Mouse (Mus musculus): ENCODE measurements around the gene Ltbp4. TPM values are rescaled to one million over a fixed set of nuclear protein-coding genes. Genes with fewer than 3 reads are reported as not detected.

Ltbp4 gene
- polyA plus RNA-seq, 1 experiment from 2014 or later = 53.9 TPM

GRCm38 (mm10) chr7:27257852-27258204, 79.7 kb downstream of the Ltbp4 start:
- WGBS = 5% methylated on average over 6 of the region's 6 CpGs
- H3K36me3 ChIP-seq = peaks cover 7% of the 10 kb centered on the region
- peak overlapping the region; percentile 62 for H3K9ac ChIP-seq
- H3K4me1 ChIP-seq (replicated peaks) = peaks cover 23% of the 10 kb centered on the region
- H3K27me3 ChIP-seq (replicated peaks) = no peaks in the 10 kb centered on the region
- ATAC-seq (ENCODE audit: insufficient number of reproducible peaks, low FRiP score) = no peak; the same call in 1 of the 2 replicates
- no peak overlapping the region for H3K27ac ChIP-seq (ENCODE audit: poor library complexity, severe bottlenecking)
- H3K9me3 ChIP-seq (replicated peaks) = no peaks in the 10 kb centered on the region
- H3K4me3 ChIP-seq = peak overlapping the region; percentile 88
- peak overlapping the region; percentile 78 for H3K4me2 ChIP-seq

GRCm38 (mm10) chr7:27257046-27257851, 80.2 kb downstream of the Ltbp4 start:
- peaks cover 2% of the 10 kb centered on the region for H3K36me3 ChIP-seq
- H3K9me3 ChIP-seq (replicated peaks) = no peaks in the 10 kb centered on the region
- ATAC-seq (ENCODE audit: insufficient number of reproducible peaks, low FRiP score) = no peak
- H3K27me3 ChIP-seq (replicated peaks) = no peaks in the 10 kb centered on the region
- peak overlapping the region; percentile 17 for H3K4me3 ChIP-seq
- 12% methylated on average over 27 of the region's 27 CpGs for WGBS
- H3K4me1 ChIP-seq (replicated peaks) = peaks cover 23% of the 10 kb centered on the region
- peak overlapping the region; percentile 47; the same call in 1 of the 2 replicates for H3K27ac ChIP-seq (ENCODE audit: poor library complexity, severe bottlenecking)
- H3K4me2 ChIP-seq = peak overlapping the region; percentile 78
- H3K9ac ChIP-seq = peak overlapping the region; percentile 62; the same call in 1 of the 2 replicates

GRCm38 (mm10) chr7:27255721-27256120, 81.8 kb downstream of the Ltbp4 start:
- no peaks in the 10 kb centered on the region for H3K27me3 ChIP-seq (replicated peaks)
- WGBS = 56% methylated on average over 3 of the region's 3 CpGs
- no peak overlapping the region for H3K9ac ChIP-seq
- no peaks in the 10 kb centered on the region for H3K36me3 ChIP-seq
- no peak overlapping the region for H3K4me3 ChIP-seq
- no peak overlapping the region for H3K27ac ChIP-seq (ENCODE audit: poor library complexity, severe bottlenecking)
- no peaks in the 10 kb centered on the region for H3K9me3 ChIP-seq (replicated peaks)
- H3K4me1 ChIP-seq (replicated peaks) = peaks cover 23% of the 10 kb centered on the region
- no peak overlapping the region for H3K4me2 ChIP-seq
- ATAC-seq (ENCODE audit: insufficient number of reproducible peaks, low FRiP score) = no peak

Other genes with a start within 250 kb of the Ltbp4 start
- not detected in 2 replicates for gene Cyp2f2, start 217.8 kb downstream of the Ltbp4 start, polyA plus RNA-seq (2016; fragmentation: Nextera tagmentation; extraction: Ambion mirVana)
- not detected in 2 replicates for gene Cyp2t4, start 184.0 kb downstream of the Ltbp4 start, polyA plus RNA-seq (2016; fragmentation: Nextera tagmentation; extraction: Ambion mirVana)
- gene Egln2, start 170.9 kb downstream of the Ltbp4 start, polyA plus RNA-seq (2016; fragmentation: Nextera tagmentation; extraction: Ambion mirVana) = 56.5 and 57.4 TPM in 2 replicates
- gene Rab4b, start 158.8 kb downstream of the Ltbp4 start, polyA plus RNA-seq (2016; fragmentation: Nextera tagmentation; extraction: Ambion mirVana) = 51.2 and 53.5 TPM in 2 replicates
- 0.34 and 0.64 TPM in 2 replicates for gene Gm21983, start 156.6 kb downstream of the Ltbp4 start, polyA plus RNA-seq (2016; fragmentation: Nextera tagmentation; extraction: Ambion mirVana)
- gene Mia, start 156.5 kb downstream of the Ltbp4 start, polyA plus RNA-seq (2016; fragmentation: Nextera tagmentation; extraction: Ambion mirVana) = 0.92 TPM in 1 of 2 replicates, not detected in the other
- 2.9 and 3.2 TPM in 2 replicates for gene BC024978, start 141.9 kb downstream of the Ltbp4 start, polyA plus RNA-seq (2016; fragmentation: Nextera tagmentation; extraction: Ambion mirVana)
- gene Snrpa, start 141.4 kb downstream of the Ltbp4 start, polyA plus RNA-seq (2016; fragmentation: Nextera tagmentation; extraction: Ambion mirVana) = 155 and 167 TPM in 2 replicates
- 3.1 and 3.4 TPM in 2 replicates for gene Itpkc, start 109.0 kb downstream of the Ltbp4 start, polyA plus RNA-seq (2016; fragmentation: Nextera tagmentation; extraction: Ambion mirVana)
- gene Coq8b, start 104.7 kb downstream of the Ltbp4 start, polyA plus RNA-seq (2016; fragmentation: Nextera tagmentation; extraction: Ambion mirVana) = 11.4 and 11.5 TPM in 2 replicates
- 11.1 and 11.6 TPM in 2 replicates for gene Numbl, start 79.3 kb downstream of the Ltbp4 start, polyA plus RNA-seq (2016; fragmentation: Nextera tagmentation; extraction: Ambion mirVana)
- 35.4 and 39.4 TPM in 2 replicates for gene Shkbp1, start 18.3 kb upstream of the Ltbp4 start, polyA plus RNA-seq (2016; fragmentation: Nextera tagmentation; extraction: Ambion mirVana)
- 1.2 and 1.5 TPM in 2 replicates for gene Gm20479, start 19.7 kb upstream of the Ltbp4 start, polyA plus RNA-seq (2016; fragmentation: Nextera tagmentation; extraction: Ambion mirVana)
- 0.26 TPM in 2 replicates for gene Sptbn4, start 110.0 kb upstream of the Ltbp4 start, polyA plus RNA-seq (2016; fragmentation: Nextera tagmentation; extraction: Ambion mirVana)
- gene Blvrb, start 110.3 kb upstream of the Ltbp4 start, polyA plus RNA-seq (2016; fragmentation: Nextera tagmentation; extraction: Ambion mirVana) = 68.4 and 82.4 TPM in 2 replicates
- gene Sertad3, start 136.1 kb upstream of the Ltbp4 start, polyA plus RNA-seq (2016; fragmentation: Nextera tagmentation; extraction: Ambion mirVana) = 22.8 and 23.3 TPM in 2 replicates
- gene Sertad1, start 149.2 kb upstream of the Ltbp4 start, polyA plus RNA-seq (2016; fragmentation: Nextera tagmentation; extraction: Ambion mirVana) = 35.3 and 35.9 TPM in 2 replicates
- gene Prx, start 161.6 kb upstream of the Ltbp4 start, polyA plus RNA-seq (2016; fragmentation: Nextera tagmentation; extraction: Ambion mirVana) = 3.3 and 3.5 TPM in 2 replicates
- gene Hipk4, start 185.6 kb upstream of the Ltbp4 start, polyA plus RNA-seq (2016; fragmentation: Nextera tagmentation; extraction: Ambion mirVana) = 0.31 and 0.39 TPM in 2 replicates
- 59.5 and 63.4 TPM in 2 replicates for gene Pld3, start 215.5 kb upstream of the Ltbp4 start, polyA plus RNA-seq (2016; fragmentation: Nextera tagmentation; extraction: Ambion mirVana)
- 36.4 and 37.4 TPM in 2 replicates for gene 2310022A10Rik, start 215.5 kb upstream of the Ltbp4 start, polyA plus RNA-seq (2016; fragmentation: Nextera tagmentation; extraction: Ambion mirVana)

All from heart, embryonic 12.5 days (tissue).